Mouse (Mus musculus) cerebellum, postnatal 4 days (tissue): ENCODE results near the gene 4931428L18Rik.

Experiments used
- DNase-seq, 2 experiments: peaks; one replicate each; pipeline ENCODE4 v3.0.0; 2022; ENCODE audit warnings: low spot score in 2 of 2, mixed read lengths in 1 of 2

4931428L18Rik gene

GRCm38 (mm10) chr1:31222564-31222963 is at the start of gene 4931428L18Rik, which contains the start of gene Pih1d3:
4931428L18Rik (minus strand) TSS chr1:31222684.
Pih1d3 (plus strand) TSS chr1:31222838.
- no peak for DNase-seq

- no peak for DNase-seq
Observed at GRCm38 (mm10) chr1:31260218-31260923, 37.9 kb upstream of the 4931428L18Rik start.

- DNase-seq, result peak in 1 of 2 experiments; percentile 14
Observed at GRCm38 (mm10) chr1:31233319-31234036, 11.0 kb upstream of the 4931428L18Rik start.

- no peak for DNase-seq
Observed at GRCm38 (mm10) chr1:31220599-31221250, 1.8 kb downstream of the 4931428L18Rik start.

GRCm38 (mm10) chr1:31214831-31215230 is 7.7 kb downstream of the 4931428L18Rik start:
- DNase-seq, result no peak

- DNase-seq, result peak in 1 of 2 experiments; percentile 54
Observed at GRCm38 (mm10) chr1:31210144-31210543, 12.3 kb downstream of the 4931428L18Rik start.

GRCm38 (mm10) chr1:31205770-31206169 is 16.7 kb downstream of the 4931428L18Rik start:
- DNase-seq, result no peak

GRCm38 (mm10) chr1:31205346-31205745 is 17.1 kb downstream of the 4931428L18Rik start:
- DNase-seq, result no peak

GRCm38 (mm10) chr1:31203771-31204170 is 18.7 kb downstream of the 4931428L18Rik start:
- DNase-seq, result no peak

GRCm38 (mm10) chr1:31196959-31197358 is 25.5 kb downstream of the 4931428L18Rik start:
- DNase-seq, result no peak

GRCm38 (mm10) chr1:31195633-31196032 is 26.9 kb downstream of the 4931428L18Rik start:
- no peak for DNase-seq

GRCm38 (mm10) chr1:31190237-31190866 is 32.1 kb downstream of the 4931428L18Rik start:
- no peak for DNase-seq

GRCm38 (mm10) chr1:31178264-31178663 is 44.2 kb downstream of the 4931428L18Rik start:
- peak in 1 of 2 experiments; percentile 6 for DNase-seq

- no peak for DNase-seq
Observed at GRCm38 (mm10) chr1:31176101-31176500, 46.4 kb downstream of the 4931428L18Rik start, which contains the start of gene Lgsn. Lgsn (plus strand) TSS chr1:31176401.

GRCm38 (mm10) chr1:31175401-31175800 is 47.1 kb downstream of the 4931428L18Rik start:
- DNase-seq, result no peak

- DNase-seq, result no peak
Observed at GRCm38 (mm10) chr1:31165326-31166121, 57.0 kb downstream of the 4931428L18Rik start.

GRCm38 (mm10) chr1:31164527-31165189 is 57.8 kb downstream of the 4931428L18Rik start:
- no peak for DNase-seq

GRCm38 (mm10) chr1:31156884-31157283 is 65.6 kb downstream of the 4931428L18Rik start:
- DNase-seq, result no peak

GRCm38 (mm10) chr1:31156185-31156584 is 66.3 kb downstream of the 4931428L18Rik start:
- DNase-seq, result no peak

GRCm38 (mm10) chr1:31153793-31154349 is 68.6 kb downstream of the 4931428L18Rik start:
- DNase-seq, result peak in 1 of 2 experiments; percentile 36
